Mouse (Mus musculus): Measurements from ENCODE around the gene Lrch1. TPM values are rescaled to one million over a fixed set of nuclear protein-coding genes. Genes with fewer than 3 reads are reported as not detected.

Gene Lrch1
- total and polyA plus RNA-seq, 3 experiments = 7.5 to 17.1 (median 14.8) TPM

- under 1% methylated on average over 13 of the region's 13 CpGs for WGBS
- no peak for DNase-seq
- peaks cover 4% of the 10 kb centered on the region; the same call in 1 of the 2 replicates for H3K79me2 ChIP-seq (replicated peaks; ENCODE audit: control insufficient read depth, insufficient read depth, low read length)
- H3K9ac ChIP-seq (ENCODE audit: low read depth, low read length) = peak overlapping the region; percentile 91
- H3K27me3 ChIP-seq (ENCODE audit: control insufficient read depth, insufficient read depth, low read length) = no peaks in the 10 kb centered on the region
- H3K4me1 ChIP-seq (ENCODE audit: control insufficient read depth, insufficient read depth, low read length) = peaks cover 24% of the 10 kb centered on the region
- peaks cover 7% of the 10 kb centered on the region for H3K36me3 ChIP-seq (ENCODE audit: control insufficient read depth, insufficient read depth, low read length)
- peak; percentile 91 for TF ChIP-seq EP300 (IDR thresholded peaks at IDR 0.05; ENCODE audit: insufficient read depth, low read depth, low read length)
- no peak for TF ChIP-seq CTCF (IDR thresholded peaks at IDR 0.05)
- TF ChIP-seq POLR2A (IDR thresholded peaks at IDR 0.05; ENCODE audit: insufficient read depth, low read depth, low read length) = no peak; the same call in none of the 2 replicates
- H3K4me3 ChIP-seq = peak overlapping the region; percentile 99
- intact Hi-C loops (cut with DNase I) = loop anchor here (2.0 to 5.0 kb wide), 2 partner anchors 44 to 79 kb away; no protein-coding TSS in a partner anchor
- H3K27ac ChIP-seq = peak overlapping the region; percentile 96
Measured at GRCm38 (mm10) chr14:74946321-74946750, 1.3 kb downstream of the Lrch1 start.

DNA sequence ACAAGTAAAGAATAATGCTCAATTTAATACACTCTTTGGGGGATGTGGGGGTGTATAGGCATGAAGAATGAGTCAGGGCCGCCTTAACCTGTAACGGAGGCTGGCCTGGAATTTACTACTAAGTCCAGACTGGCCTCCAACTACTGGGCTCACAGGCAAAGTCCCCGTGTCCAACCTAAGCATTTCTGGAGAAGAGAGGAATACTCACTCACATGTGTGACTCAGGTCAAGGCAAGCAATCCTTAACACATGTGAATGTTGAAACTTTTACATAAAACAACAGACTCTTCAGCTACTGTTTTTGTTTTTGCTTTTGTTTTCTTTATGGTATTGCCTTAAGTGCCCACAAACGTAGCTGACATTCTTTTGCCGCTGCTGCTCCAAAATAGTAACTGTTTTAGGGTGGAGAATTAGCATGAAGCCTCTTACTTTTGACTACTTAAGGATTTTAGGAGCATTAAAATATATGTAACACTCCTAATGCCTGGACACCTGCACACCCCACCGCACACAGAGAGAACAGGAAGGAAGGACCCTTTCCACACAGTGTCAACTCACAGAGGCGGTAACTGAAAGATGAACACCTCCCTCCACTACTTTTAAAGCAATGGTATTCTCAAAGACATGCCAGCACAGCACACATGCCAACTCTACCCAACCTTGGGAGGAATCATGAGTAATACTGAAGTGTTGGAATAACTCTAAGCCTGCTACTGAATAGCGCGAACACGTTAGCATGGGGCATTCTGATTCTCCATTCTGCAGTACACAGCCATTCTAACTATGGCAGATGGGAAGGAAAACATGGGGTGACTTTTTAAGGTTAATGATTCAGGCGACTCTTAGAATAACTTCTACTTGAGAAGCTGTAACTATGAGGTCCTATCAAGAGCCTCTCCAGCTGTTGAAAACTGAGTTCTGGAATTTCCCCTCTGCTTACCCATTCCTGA, 2.1 kb downstream of the Lrch1 start:
- H3K36me3 ChIP-seq (ENCODE audit: control insufficient read depth, insufficient read depth, low read length) = peaks cover 12% of the 10 kb centered on the region
- DNase-seq = peak in 1 of 2 experiments; percentile 20
- intact Hi-C loops (cut with DNase I) = loop anchor here (2.0 to 5.0 kb wide), 2 partner anchors 43 to 78 kb away; no protein-coding TSS in a partner anchor
- H3K4me3 ChIP-seq = peak overlapping the region; percentile 99
- H3K79me2 ChIP-seq (replicated peaks; ENCODE audit: control insufficient read depth, insufficient read depth, low read length) = peaks cover 4% of the 10 kb centered on the region; the same call in 1 of the 2 replicates
- peaks cover 29% of the 10 kb centered on the region for H3K4me1 ChIP-seq (ENCODE audit: control insufficient read depth, insufficient read depth, low read length)
- WGBS = 29% methylated on average over 11 of the region's 11 CpGs
- H3K9ac ChIP-seq (ENCODE audit: low read depth, low read length) = peak overlapping the region; percentile 55; the same call in 1 of the 2 replicates
- peak overlapping the region; percentile 96 for H3K27ac ChIP-seq
- TF ChIP-seq CTCF (IDR thresholded peaks at IDR 0.05) (no peak), POLR2A (IDR thresholded peaks at IDR 0.05; ENCODE audit: insufficient read depth, low read depth, low read length) (no peak), EP300 (IDR thresholded peaks at IDR 0.05; ENCODE audit: insufficient read depth, low read depth, low read length) (no peak)
- no peaks in the 10 kb centered on the region for H3K27me3 ChIP-seq (ENCODE audit: control insufficient read depth, insufficient read depth, low read length)

GRCm38 (mm10) chr14:74944128-74944755, 3.4 kb downstream of the Lrch1 start:
- Histone ChIP-seq H3K4me1 (ENCODE audit: control insufficient read depth, insufficient read depth, low read length) (peaks cover 33% of the 10 kb centered on the region), H3K79me2 (replicated peaks; ENCODE audit: control insufficient read depth, insufficient read depth, low read length) (peaks cover 6% of the 10 kb centered on the region; the same call in 1 of the 2 replicates), H3K9ac (ENCODE audit: low read depth, low read length) (no peak overlapping the region), H3K27me3 (ENCODE audit: control insufficient read depth, insufficient read depth, low read length) (no peaks in the 10 kb centered on the region), H3K36me3 (ENCODE audit: control insufficient read depth, insufficient read depth, low read length) (peaks cover 13% of the 10 kb centered on the region), H3K27ac (peak overlapping the region; percentile 96), H3K4me3 (no peak overlapping the region)
- peak in 1 of 2 experiments; percentile 21 for DNase-seq
- intact Hi-C loops (cut with DNase I) = no loop called here
- TF ChIP-seq EP300 (IDR thresholded peaks at IDR 0.05; ENCODE audit: insufficient read depth, low read depth, low read length) (no peak), CTCF (IDR thresholded peaks at IDR 0.05) (no peak), POLR2A (IDR thresholded peaks at IDR 0.05; ENCODE audit: insufficient read depth, low read depth, low read length) (no peak)
- WGBS = 69% methylated on average over 7 of the region's 7 CpGs

DNA sequence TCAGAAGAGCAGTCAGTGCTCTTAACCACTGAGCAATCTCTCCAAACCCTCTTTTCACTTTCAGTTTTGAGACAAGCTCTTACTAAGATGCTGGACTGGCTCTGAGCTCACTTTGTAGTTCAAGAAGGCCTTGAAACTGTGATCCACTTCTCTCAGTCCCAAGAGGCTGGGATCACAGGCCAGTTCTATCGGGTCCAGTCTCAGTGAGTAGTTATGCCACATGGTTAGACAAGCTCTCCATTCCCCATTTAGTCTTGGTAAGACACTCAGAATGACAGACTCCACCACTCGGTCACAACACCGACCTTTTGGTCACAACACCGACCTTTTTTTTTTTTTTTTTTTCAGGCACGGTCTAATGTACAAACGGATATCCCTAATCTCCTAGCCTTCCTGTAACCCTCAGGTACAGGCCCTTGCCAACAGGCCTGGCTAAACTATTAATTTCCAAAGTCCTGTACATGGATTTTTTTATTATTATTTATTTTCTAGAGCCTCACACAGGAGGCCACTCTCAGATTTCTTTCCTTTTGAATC, 4.0 kb downstream of the Lrch1 start:
- H3K79me2 ChIP-seq (replicated peaks; ENCODE audit: control insufficient read depth, insufficient read depth, low read length) = peaks cover 6% of the 10 kb centered on the region; the same call in 1 of the 2 replicates
- H3K36me3 ChIP-seq (ENCODE audit: control insufficient read depth, insufficient read depth, low read length) = peaks cover 15% of the 10 kb centered on the region
- no peaks in the 10 kb centered on the region for H3K27me3 ChIP-seq (ENCODE audit: control insufficient read depth, insufficient read depth, low read length)
- peaks cover 33% of the 10 kb centered on the region for H3K4me1 ChIP-seq (ENCODE audit: control insufficient read depth, insufficient read depth, low read length)
- intact Hi-C loops (cut with DNase I) = loop anchor here (1.0 kb wide), 1 partner anchor 30 kb away; no protein-coding TSS in a partner anchor
- H3K9ac ChIP-seq (ENCODE audit: low read depth, low read length) = no peak overlapping the region
- no peak overlapping the region for H3K4me3 ChIP-seq
- TF ChIP-seq EP300 (IDR thresholded peaks at IDR 0.05; ENCODE audit: insufficient read depth, low read depth, low read length) (no peak), CTCF (IDR thresholded peaks at IDR 0.05) (no peak), POLR2A (IDR thresholded peaks at IDR 0.05; ENCODE audit: insufficient read depth, low read depth, low read length) (no peak)
- DNase-seq = peak in 1 of 2 experiments; percentile 18
- 47% methylated on average over 6 of the region's 6 CpGs for WGBS
- peak overlapping the region; percentile 36; the same call in 1 of the 2 replicates for H3K27ac ChIP-seq

DNA sequence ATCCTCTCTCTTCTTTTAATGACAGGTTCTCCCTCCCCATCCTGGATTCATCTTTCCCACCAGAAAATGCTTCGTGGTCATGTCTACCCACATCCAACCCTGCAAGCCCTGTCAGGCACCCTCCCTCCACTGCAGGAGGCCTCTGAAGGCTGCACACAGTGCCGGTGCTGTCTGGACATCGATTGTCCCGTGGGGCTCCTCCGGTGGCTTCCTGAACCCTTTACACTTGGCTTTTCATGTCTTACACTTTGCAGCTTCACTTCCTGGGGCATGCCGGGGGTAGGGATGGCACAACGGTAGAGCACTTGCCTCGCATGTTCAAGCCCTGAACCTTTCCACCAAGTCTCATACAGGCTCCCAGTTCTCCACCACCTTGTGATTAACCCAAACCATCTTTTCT, 4.7 kb downstream of the Lrch1 start:
- TF ChIP-seq CTCF (IDR thresholded peaks at IDR 0.05) (no peak), POLR2A (IDR thresholded peaks at IDR 0.05; ENCODE audit: insufficient read depth, low read depth, low read length) (no peak)
- H3K4me1 ChIP-seq (ENCODE audit: control insufficient read depth, insufficient read depth, low read length) = peaks cover 32% of the 10 kb centered on the region
- H3K27ac ChIP-seq = peak overlapping the region; percentile 36
- intact Hi-C loops (cut with DNase I) = loop anchor here (1.0 kb wide), 1 partner anchor 30 kb away; no protein-coding TSS in a partner anchor
- H3K4me3 ChIP-seq = no peak overlapping the region
- no peak overlapping the region for H3K9ac ChIP-seq (ENCODE audit: low read depth, low read length)
- WGBS = 29% methylated on average over 8 of the region's 8 CpGs
- peak in 1 of 2 experiments; percentile 20 for DNase-seq
- H3K27me3 ChIP-seq (ENCODE audit: control insufficient read depth, insufficient read depth, low read length) = no peaks in the 10 kb centered on the region
- H3K36me3 ChIP-seq (ENCODE audit: control insufficient read depth, insufficient read depth, low read length) = peaks cover 15% of the 10 kb centered on the region
- peaks cover 6% of the 10 kb centered on the region; the same call in 1 of the 2 replicates for H3K79me2 ChIP-seq (replicated peaks; ENCODE audit: control insufficient read depth, insufficient read depth, low read length)
